ENCODE assay signal across 21 mouse cellular contexts in genomic region chr17:5203346-5204102, GRCm38 (mm10).
A peak's percentile ranks its signal among the peaks of the same experiment; 100 is the strongest.
DNase-seq lines count a peak whose midpoint lies in the region; ATAC-seq and TF ChIP-seq lines count a peak whose summit lies in the region.
"Had no signal": no experiment of that assay in that cellular context is flagged by ENCODE, and none has a peak within 500 bp of the region (broad histone marks: within the 10 kb centered on the region; RNA-seq: fewer than 3 reads in every experiment).

No protein-coding gene starts in this region.

- DNase-seq in forebrain, postnatal 0 days: peak; percentile 34
- DNase-seq in layer of hippocampus, adult 2 months (ENCODE audit: low spot score in 2 of 2): no peak
- DNase-seq in layer of hippocampus, adult 8-10 months (ENCODE audit: low spot score in 2 of 2): no peak
- no peak for DNase-seq in midbrain, embryonic 14.5 days
- DNase-seq in midbrain, embryonic 11.5 days (ENCODE audit: low spot score, missing footprints): no peak
- no peak for DNase-seq in gastrocnemius, postnatal 4 days (ENCODE audit: low spot score in 2 of 2)
- DNase-seq in c-Kit-positive CD71-positive TER-119-positive erythroid progenitor cells, embryonic 14.5 days (ENCODE audit: low spot score): no peak
- DNase-seq: adrenal gland, postnatal 36 days; cerebellum, adult 8-10 months; gastrocnemius, adult 2 months; heart, adult 18-20 months; heart, postnatal 4 days; kidney, postnatal 10 days; lung, postnatal 14 days; retina, postnatal 1 day; thymus, adult 2 months had no signal

- 74% methylated on average over 10 of the region's 10 CpGs for WGBS in forebrain, postnatal 0 days
- 78% methylated on average over 10 of the region's 10 CpGs for WGBS in forebrain, embryonic 13.5 days
- WGBS in midbrain, embryonic 14.5 days: 87% methylated on average over 10 of the region's 10 CpGs
- 89% methylated on average over 10 of the region's 10 CpGs for WGBS in midbrain, embryonic 11.5 days

- H3K27ac ChIP-seq in forebrain, postnatal 0 days (ENCODE audit: low read depth, low read length): 0 out of 2 replicates have a peak overlapping the region, but pooled peaks have one; percentile 15
- no peak overlapping the region; the same call in 1 of the 2 replicates for H3K27ac ChIP-seq in forebrain, embryonic 13.5 days
- peak overlapping the region; percentile 80; the same call in 1 of the 2 replicates for H3K27ac ChIP-seq in layer of hippocampus, adult 2 months
- H3K27ac ChIP-seq in midbrain, embryonic 14.5 days (replicated peaks; ENCODE audit: low read depth, low read length): 0 out of 2 replicates have a peak overlapping the region, but pooled peaks have one; percentile 5
- no peak overlapping the region for H3K27ac ChIP-seq in midbrain, embryonic 11.5 days (ENCODE audit: low read depth, low read length)
- H3K27ac ChIP-seq: embryonic facial prominence, embryonic 13.5 days; hindbrain, postnatal 0 days; limb, embryonic 15.5 days had no signal

- peaks cover 35% of the 10 kb centered on the region for H3K4me1 ChIP-seq in forebrain, postnatal 0 days (ENCODE audit: insufficient read depth)
- H3K4me1 ChIP-seq in forebrain, embryonic 13.5 days: peaks cover 55% of the 10 kb centered on the region
- peaks cover 11% of the 10 kb centered on the region; the same call in 1 of the 2 replicates for H3K4me1 ChIP-seq in midbrain, embryonic 14.5 days (ENCODE audit: control insufficient read depth, insufficient read depth, low read length)
- no peaks in the 10 kb centered on the region for H3K4me1 ChIP-seq in midbrain, embryonic 11.5 days (ENCODE audit: control insufficient read depth, insufficient read depth, low read length)

- no peaks in the 10 kb centered on the region for H3K36me3 ChIP-seq in forebrain, postnatal 0 days (ENCODE audit: insufficient read depth)
- no peaks in the 10 kb centered on the region for H3K36me3 ChIP-seq in forebrain, embryonic 13.5 days (ENCODE audit: poor library complexity, severe bottlenecking)
- H3K36me3 ChIP-seq in midbrain, embryonic 14.5 days (ENCODE audit: control insufficient read depth, insufficient read depth, low read length): no peaks in the 10 kb centered on the region
- H3K36me3 ChIP-seq in midbrain, embryonic 11.5 days (ENCODE audit: control insufficient read depth, insufficient read depth, low read length): no peaks in the 10 kb centered on the region
- H3K36me3 ChIP-seq: embryonic facial prominence, embryonic 13.5 days; limb, embryonic 15.5 days had no signal

- peak; percentile 36; the same call in 1 of the 2 replicates for ATAC-seq in forebrain, postnatal 0 days
- ATAC-seq in forebrain, embryonic 13.5 days: no peak
- ATAC-seq in midbrain, embryonic 14.5 days (ENCODE audit: low FRiP score, low TSS enrichment): no peak
- ATAC-seq in midbrain, embryonic 11.5 days (ENCODE audit: low FRiP score): no peak
- ATAC-seq: hindbrain, postnatal 0 days had no signal

- no peaks in the 10 kb centered on the region for H3K27me3 ChIP-seq in forebrain, postnatal 0 days (ENCODE audit: insufficient read depth, low read length)
- H3K27me3 ChIP-seq in forebrain, embryonic 13.5 days: no peaks in the 10 kb centered on the region
- H3K27me3 ChIP-seq in midbrain, embryonic 14.5 days (ENCODE audit: control insufficient read depth, insufficient read depth, low read length): no peaks in the 10 kb centered on the region
- H3K27me3 ChIP-seq in midbrain, embryonic 11.5 days (ENCODE audit: control insufficient read depth, insufficient read depth, low read length): no peaks in the 10 kb centered on the region
- H3K27me3 ChIP-seq: CH12.LX; embryonic facial prominence, embryonic 13.5 days; limb, embryonic 15.5 days had no signal

- H3K4me3 ChIP-seq in forebrain, postnatal 0 days (ENCODE audit: low read depth, low read length): no peak overlapping the region
- no peak overlapping the region for H3K4me3 ChIP-seq in forebrain, embryonic 13.5 days
- H3K4me3 ChIP-seq in layer of hippocampus, adult 2 months: no peak overlapping the region
- no peak overlapping the region for H3K4me3 ChIP-seq in midbrain, embryonic 14.5 days (replicated peaks; ENCODE audit: low read depth, low read length)
- H3K4me3 ChIP-seq in midbrain, embryonic 11.5 days (ENCODE audit: low read depth, low read length): no peak overlapping the region
- H3K4me3 ChIP-seq: embryonic facial prominence, embryonic 13.5 days; gastrocnemius, adult 2 months; limb, embryonic 15.5 days had no signal

- TF ChIP-seq CTCF in forebrain, postnatal 0 days (IDR thresholded peaks at IDR 0.05; ENCODE audit: low read depth): no peak
- TF ChIP-seq CTCF in layer of hippocampus, adult 2 months (conservative IDR thresholded peaks at IDR 0.05): no peak

- H3K9ac ChIP-seq in forebrain, postnatal 0 days: no peak overlapping the region
- no peak overlapping the region for H3K9ac ChIP-seq in forebrain, embryonic 13.5 days
- H3K9ac ChIP-seq in midbrain, embryonic 14.5 days (replicated peaks; ENCODE audit: low read length): no peak overlapping the region
- H3K9ac ChIP-seq in midbrain, embryonic 11.5 days (ENCODE audit: low read length): no peak overlapping the region
- H3K9ac ChIP-seq: embryonic facial prominence, embryonic 13.5 days; limb, embryonic 15.5 days had no signal

- no peak overlapping the region for H3K4me2 ChIP-seq in forebrain, postnatal 0 days (ENCODE audit: low read depth)
- no peak overlapping the region for H3K4me2 ChIP-seq in forebrain, embryonic 13.5 days
- no peak overlapping the region for H3K4me2 ChIP-seq in midbrain, embryonic 14.5 days (ENCODE audit: low read length)
- H3K4me2 ChIP-seq in midbrain, embryonic 11.5 days: no peak overlapping the region
- H3K4me2 ChIP-seq: embryonic facial prominence, embryonic 13.5 days; limb, embryonic 15.5 days had no signal

- H3K9me3 ChIP-seq in forebrain, postnatal 0 days (ENCODE audit: low read length): no peaks in the 10 kb centered on the region
- H3K9me3 ChIP-seq in forebrain, embryonic 13.5 days (replicated peaks): no peaks in the 10 kb centered on the region
- H3K9me3 ChIP-seq in midbrain, embryonic 14.5 days (ENCODE audit: control insufficient read depth, low read length): no peaks in the 10 kb centered on the region
- no peaks in the 10 kb centered on the region for H3K9me3 ChIP-seq in midbrain, embryonic 11.5 days (ENCODE audit: control insufficient read depth, low read length)
- H3K9me3 ChIP-seq: embryonic facial prominence, embryonic 13.5 days; limb, embryonic 15.5 days had no signal

Comparison
In these comparisons a context has a peak if more than half of its experiments do, and no peak if none do; other contexts are left out.
1. H3K27ac ChIP-seq: peak in forebrain, postnatal 0 days (single experiment), layer of hippocampus, adult 2 months (single experiment) and midbrain, embryonic 14.5 days (single experiment); none in forebrain, embryonic 13.5 days (single experiment) and midbrain, embryonic 11.5 days (single experiment).